Mouse (Mus musculus): ENCODE results near the gene Spata20. TPM values are rescaled to one million over a fixed set of nuclear protein-coding genes. Genes with fewer than 3 reads are reported as not detected.

Gene Spata20
- total and polyA plus RNA-seq, 2 experiments from 2014 or later: 2.3 to 3.1 TPM

GRCm38 (mm10) chr11:94472916-94473706, 12.9 kb downstream of the Spata20 start:
- H3K9me3 ChIP-seq (ENCODE audit: low read length): no peaks in the 10 kb centered on the region
- peak overlapping the region; percentile 90 for H3K4me2 ChIP-seq (ENCODE audit: low read depth)
- DNase-seq (no peak), ATAC-seq (no peak)
- H3K4me3 ChIP-seq (ENCODE audit: low read depth, low read length): peak overlapping the region; percentile 72
- peaks cover 6% of the 10 kb centered on the region for H3K27me3 ChIP-seq (ENCODE audit: insufficient read depth, low read length)
- peak overlapping the region; percentile 60 for H3K27ac ChIP-seq (ENCODE audit: low read depth, low read length)
- 2% methylated on average over 49 of the region's 52 CpGs for WGBS
- H3K36me3 ChIP-seq (ENCODE audit: insufficient read depth): no peaks in the 10 kb centered on the region
- H3K9ac ChIP-seq: peak overlapping the region; percentile 68
- H3K4me1 ChIP-seq (ENCODE audit: insufficient read depth): peaks cover 29% of the 10 kb centered on the region
- TF ChIP-seq CTCF (IDR thresholded peaks at IDR 0.05; ENCODE audit: low read depth): no peak

- H3K9ac ChIP-seq: peak overlapping the region; percentile 68
- no peaks in the 10 kb centered on the region for H3K9me3 ChIP-seq (ENCODE audit: low read length)
- H3K4me2 ChIP-seq (ENCODE audit: low read depth): peak overlapping the region; percentile 90
- H3K4me1 ChIP-seq (ENCODE audit: insufficient read depth): peaks cover 33% of the 10 kb centered on the region
- peaks cover 6% of the 10 kb centered on the region for H3K27me3 ChIP-seq (ENCODE audit: insufficient read depth, low read length)
- peak overlapping the region; percentile 72 for H3K4me3 ChIP-seq (ENCODE audit: low read depth, low read length)
- no peak for DNase-seq
- no peak for TF ChIP-seq CTCF (IDR thresholded peaks at IDR 0.05; ENCODE audit: low read depth)
- peak overlapping the region; percentile 60 for H3K27ac ChIP-seq (ENCODE audit: low read depth, low read length)
- no peaks in the 10 kb centered on the region for H3K36me3 ChIP-seq (ENCODE audit: insufficient read depth)
- no peak for ATAC-seq
- under 1% methylated on average over 15 of the region's 15 CpGs for WGBS
Measured at GRCm38 (mm10) chr11:94472585-94472915, 13.4 kb downstream of the Spata20 start.

- peak overlapping the region; percentile 60 for H3K27ac ChIP-seq (ENCODE audit: low read depth, low read length)
- H3K9ac ChIP-seq: peak overlapping the region; percentile 68
- H3K4me2 ChIP-seq (ENCODE audit: low read depth): peak overlapping the region; percentile 90
- peak overlapping the region; percentile 72 for H3K4me3 ChIP-seq (ENCODE audit: low read depth, low read length)
- TF ChIP-seq CTCF (IDR thresholded peaks at IDR 0.05; ENCODE audit: low read depth): peak; percentile 27; the same call in 1 of the 2 replicates
- H3K4me1 ChIP-seq (ENCODE audit: insufficient read depth): peaks cover 33% of the 10 kb centered on the region
- H3K9me3 ChIP-seq (ENCODE audit: low read length): no peaks in the 10 kb centered on the region
- H3K36me3 ChIP-seq (ENCODE audit: insufficient read depth): no peaks in the 10 kb centered on the region
- H3K27me3 ChIP-seq (ENCODE audit: insufficient read depth, low read length): peaks cover 6% of the 10 kb centered on the region
- ATAC-seq (no peak), DNase-seq (no peak)
- 9% methylated on average over 17 of the region's 17 CpGs for WGBS
Measured at GRCm38 (mm10) chr11:94471740-94472584, 14.0 kb downstream of the Spata20 start.

DNA sequence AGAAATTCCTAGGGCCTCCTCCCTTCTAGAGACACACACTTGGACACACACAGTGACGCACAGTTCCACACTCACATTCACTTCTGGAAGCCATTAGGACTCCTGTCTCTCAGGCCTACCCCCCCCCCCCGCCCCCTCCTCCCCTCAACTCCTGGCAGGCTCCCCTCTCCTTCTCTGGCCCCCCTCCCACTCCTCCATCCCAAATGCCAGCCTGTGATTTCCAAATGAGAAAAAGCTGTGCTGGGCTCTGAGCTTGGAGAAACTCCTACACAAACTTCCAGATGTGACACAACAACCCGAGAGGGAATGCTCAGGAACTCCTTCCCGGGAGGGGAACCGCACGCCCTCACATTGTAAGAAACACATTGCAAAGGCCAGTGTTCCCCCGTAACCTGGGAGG, 15.6 kb downstream of the Spata20 start:
- H3K4me2 ChIP-seq (ENCODE audit: low read depth): peak overlapping the region; percentile 90
- H3K9ac ChIP-seq: no peak overlapping the region
- H3K36me3 ChIP-seq (ENCODE audit: insufficient read depth): no peaks in the 10 kb centered on the region
- ATAC-seq (no peak), DNase-seq (no peak)
- H3K27ac ChIP-seq (ENCODE audit: low read depth, low read length): no peak overlapping the region
- no peaks in the 10 kb centered on the region for H3K9me3 ChIP-seq (ENCODE audit: low read length)
- H3K4me3 ChIP-seq (ENCODE audit: low read depth, low read length): no peak overlapping the region
- no peak for TF ChIP-seq CTCF (IDR thresholded peaks at IDR 0.05; ENCODE audit: low read depth)
- peaks cover 6% of the 10 kb centered on the region; the same call in 1 of the 2 replicates for H3K27me3 ChIP-seq (ENCODE audit: insufficient read depth, low read length)
- 32% methylated on average over 6 of the region's 7 CpGs for WGBS
- peaks cover 29% of the 10 kb centered on the region for H3K4me1 ChIP-seq (ENCODE audit: insufficient read depth)

DNA sequence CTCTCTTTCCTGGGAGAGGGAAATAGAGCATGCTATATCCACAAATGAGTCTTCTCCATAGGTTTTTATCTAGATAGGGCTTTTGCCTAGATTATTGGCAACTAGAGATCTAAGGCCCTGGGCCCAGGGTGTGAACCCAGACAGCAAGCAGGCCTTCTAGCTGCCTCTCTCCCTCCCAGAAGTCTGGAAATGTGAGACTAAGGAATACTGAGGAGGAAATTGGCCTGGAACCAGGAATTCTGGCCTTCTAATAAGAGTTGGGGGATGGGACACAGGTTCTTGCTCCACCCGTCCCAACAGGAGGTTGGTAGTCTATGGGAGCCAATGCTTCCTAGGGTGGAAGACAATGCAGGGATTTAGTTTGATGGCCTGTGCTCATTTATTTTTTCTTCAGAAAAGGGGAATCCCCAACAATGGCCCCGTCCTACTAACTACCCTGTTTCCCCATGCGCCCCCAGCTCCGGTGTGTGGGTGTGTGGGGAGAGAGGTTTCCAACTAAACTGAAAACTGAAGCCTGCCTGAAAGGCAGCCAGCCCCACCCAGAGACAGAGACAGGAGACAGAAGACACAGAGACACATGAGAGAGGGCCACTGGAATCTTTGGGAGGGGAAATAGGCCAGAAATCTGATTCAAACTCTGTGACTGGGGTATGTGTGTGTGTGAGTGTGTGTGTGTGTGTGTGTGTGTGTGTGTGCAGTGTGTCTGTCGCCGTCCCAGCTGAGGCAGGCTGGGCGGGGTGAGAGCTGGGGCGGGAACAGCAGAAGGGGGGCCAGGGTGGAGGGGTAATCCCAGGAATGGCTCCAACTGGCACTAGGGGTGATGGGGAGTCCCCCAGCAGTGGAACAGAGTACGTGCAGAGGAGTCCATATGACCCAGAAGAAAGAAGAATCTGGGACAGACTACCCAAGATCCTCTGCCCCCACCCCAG, 16.6 kb downstream of the Spata20 start:
- peak overlapping the region; percentile 15 for H3K9ac ChIP-seq
- ATAC-seq: no peak
- H3K27me3 ChIP-seq (ENCODE audit: insufficient read depth, low read length): no peaks in the 10 kb centered on the region

GRCm38 (mm10) chr11:94468582-94469064, 17.4 kb downstream of the Spata20 start:
- no peak for TF ChIP-seq CTCF (IDR thresholded peaks at IDR 0.05; ENCODE audit: low read depth)
- ATAC-seq (peak; percentile 95), DNase-seq (peak; percentile 97)
- H3K4me3 ChIP-seq (ENCODE audit: low read depth, low read length): no peak overlapping the region
- H3K4me2 ChIP-seq (ENCODE audit: low read depth): peak overlapping the region; percentile 33
- H3K27me3 ChIP-seq (ENCODE audit: insufficient read depth, low read length): no peaks in the 10 kb centered on the region
- 0 out of 2 replicates have a peak, but pooled peaks cover 3% of the 10 kb centered on the region for H3K36me3 ChIP-seq (ENCODE audit: insufficient read depth)
- no peak overlapping the region for H3K9ac ChIP-seq
- peak overlapping the region; percentile 90 for H3K27ac ChIP-seq (ENCODE audit: low read depth, low read length)
- H3K4me1 ChIP-seq (ENCODE audit: insufficient read depth): peaks cover 35% of the 10 kb centered on the region
- 5% methylated on average over 4 of the region's 4 CpGs for WGBS
- H3K9me3 ChIP-seq (ENCODE audit: low read length): no peaks in the 10 kb centered on the region

More for the DNA sequence above, 16.6 kb downstream of the Spata20 start:
- no peak for TF ChIP-seq CTCF (IDR thresholded peaks at IDR 0.05; ENCODE audit: low read depth)
- H3K4me1 ChIP-seq (ENCODE audit: insufficient read depth): peaks cover 35% of the 10 kb centered on the region
- 12% methylated on average over 9 of the region's 9 CpGs for WGBS
- peak overlapping the region; percentile 90 for H3K27ac ChIP-seq (ENCODE audit: low read depth, low read length)
- H3K4me2 ChIP-seq (ENCODE audit: low read depth): peak overlapping the region; percentile 33
- 0 out of 2 replicates have a peak, but pooled peaks cover 3% of the 10 kb centered on the region for H3K36me3 ChIP-seq (ENCODE audit: insufficient read depth)
- no peak for DNase-seq
- no peak overlapping the region for H3K4me3 ChIP-seq (ENCODE audit: low read depth, low read length)
- no peaks in the 10 kb centered on the region for H3K9me3 ChIP-seq (ENCODE audit: low read length)

Measured in forebrain, postnatal 0 days (tissue).